Mouse (Mus musculus) cortical plate, adult 2 months (tissue): ENCODE measurements around the gene Adam22.

ENCODE experiments used
- CTCF ChIP-seq: fragments of 200-500 bp; IDR thresholded peaks from 2 replicates; pipeline ENCODE4 v1.5.1; 2011; ENCODE audit warnings: mild to moderate bottlenecking, control low read depth, low read length; ENCODE audit not compliant: insufficient read depth; ENCODE audit errors: extremely low read depth
- POLR2A ChIP-seq: fragments of 200-500 bp; IDR thresholded peaks from 2 replicates; pipeline ENCODE4 v1.6.1; 2011; ENCODE audit warnings: mild to moderate bottlenecking, low read length, control low read depth; ENCODE audit not compliant: insufficient read depth; ENCODE audit errors: extremely low read depth

GRCm38 (mm10) chr5:8368781-8369180 lies 821 bp upstream of the Adam22 start:
- TF ChIP-seq CTCF (no peak), POLR2A (no peak)
